Mouse (Mus musculus) MEL (cell line): Measurements from ENCODE around the gene Crim1. TPM values are rescaled to one million over a fixed set of nuclear protein-coding genes. Genes with fewer than 3 reads are reported as not detected.

Source experiments
- DNase-seq: peaks from one replicate; pipeline ENCODE4 v3.0.0; 2011; ENCODE audit warnings: low read depth, low spot score
- H3K27ac ChIP-seq: 2 replicates; pipeline ENCODE4 v1.5.1; 2012; ENCODE audit warnings: low read depth, mild to moderate bottlenecking, control low read depth, low read length, moderate library complexity; ENCODE audit not compliant: control insufficient read depth
- H3K27me3 ChIP-seq, 2 experiments: fragments of 150-350 bp in 1 of 2; sonication (generic) in 1 of 2; 2 replicates each; pipeline ENCODE4 v1.6.1; 2012; ENCODE audit warnings: low read length in 2 of 2, mild to moderate bottlenecking in 2 of 2, improper control_type of control experiment in 1 of 2, moderate library complexity in 1 of 2; ENCODE audit not compliant: insufficient read depth in 2 of 2, control insufficient read depth in 1 of 2
- H3K36me3 ChIP-seq, 2 experiments: 2 replicates each; pipeline ENCODE4 v1.6.1; 2012 to 2014; ENCODE audit warnings: low read length in 2 of 2, improper control_type of control experiment in 1 of 2, inconsistent platforms in 1 of 2, mild to moderate bottlenecking in 1 of 2; ENCODE audit not compliant: insufficient read depth in 2 of 2, control insufficient read depth in 1 of 2
- H3K4me1 ChIP-seq, 2 experiments: fragments of 150-350 bp in 1 of 2; sonication (generic) in 1 of 2; 2 replicates each; pipeline ENCODE4 v1.6.1; 2012; ENCODE audit warnings: low read length in 2 of 2, improper control_type of control experiment in 1 of 2, mild to moderate bottlenecking in 1 of 2; ENCODE audit not compliant: insufficient read depth in 2 of 2, control insufficient read depth in 1 of 2
- H3K4me3 ChIP-seq, 2 experiments: fragments of 150-350 bp in 1 of 2; sonication (generic) in 1 of 2; 2 replicates each; pipeline ENCODE4 v1.5.1; 2012; ENCODE audit warnings: low read depth in 2 of 2, low read length in 2 of 2, mild to moderate bottlenecking in 2 of 2, moderate library complexity in 2 of 2, control low read depth in 1 of 2, improper control_type of control experiment in 1 of 2; ENCODE audit not compliant: control insufficient read depth in 1 of 2, insufficient read depth in 1 of 2
- H3K79me2 ChIP-seq: 2 replicates; pipeline ENCODE4 v1.6.1; 2012; ENCODE audit warnings: mild to moderate bottlenecking, low read length, moderate library complexity; ENCODE audit not compliant: control insufficient read depth, poor library complexity, insufficient read depth
- H3K9ac ChIP-seq: 2 replicates; pipeline ENCODE4 v1.6.1; 2012; ENCODE audit warnings: low read depth, mild to moderate bottlenecking, control low read depth, low read length, moderate library complexity; ENCODE audit not compliant: control insufficient read depth, poor library complexity, severe bottlenecking
- H3K9me3 ChIP-seq: fragments of 150-350 bp; sonication (generic); replicated peaks from 2 replicates; pipeline ENCODE4 v1.6.1; 2012; ENCODE audit warnings: mild to moderate bottlenecking, low read length, improper control_type of control experiment, moderate library complexity; ENCODE audit not compliant: insufficient read depth
- CHD1 ChIP-seq: IDR thresholded peaks from 2 replicates; pipeline ENCODE4 v1.6.1; 2012; ENCODE audit warnings: low read depth, mild to moderate bottlenecking, inconsistent platforms, low read length, improper control_type of control experiment
- E2F4 ChIP-seq: IDR thresholded peaks from 2 replicates; pipeline ENCODE4 v1.6.1; 2011; ENCODE audit warnings: low read depth, low read length, improper control_type of control experiment, borderline replicate concordance
- ETS1 ChIP-seq: IDR thresholded peaks from 2 replicates; pipeline ENCODE4 v1.6.1; 2012; ENCODE audit warnings: low read depth, mild to moderate bottlenecking, inconsistent platforms, low read length, improper control_type of control experiment, moderate library complexity
- GABPA ChIP-seq: IDR thresholded peaks from 2 replicates; pipeline ENCODE4 v1.6.1; 2012; ENCODE audit warnings: low read depth, mild to moderate bottlenecking, inconsistent platforms, low read length, improper control_type of control experiment, moderate library complexity
- GATA1 ChIP-seq: IDR thresholded peaks from 2 replicates; pipeline ENCODE4 v1.6.1; 2011; ENCODE audit warnings: low read depth, low read length, improper control_type of control experiment
- HCFC1 ChIP-seq: IDR thresholded peaks from 2 replicates; pipeline ENCODE4 v1.6.1; 2012; ENCODE audit warnings: low read depth, mild to moderate bottlenecking, inconsistent platforms, low read length, improper control_type of control experiment, moderate library complexity
- JUND ChIP-seq: IDR thresholded peaks from 2 replicates; pipeline ENCODE4 v1.6.1; 2011; ENCODE audit warnings: low read depth, mild to moderate bottlenecking, improper control_type of control experiment, low read length
- MEF2A ChIP-seq: IDR thresholded peaks from 2 replicates; pipeline ENCODE4 v1.6.1; 2014; ENCODE audit warnings: low read depth, mild to moderate bottlenecking, inconsistent platforms, low read length, improper control_type of control experiment; ENCODE audit not compliant: poor library complexity, insufficient replicate concordance, severe bottlenecking; ENCODE audit errors: extremely low read depth
- MYC ChIP-seq: IDR thresholded peaks from 2 replicates; pipeline ENCODE4 v1.6.1; 2011; ENCODE audit warnings: low read depth, mild to moderate bottlenecking, low read length, improper control_type of control experiment, moderate library complexity
- NELFE ChIP-seq: IDR thresholded peaks from 2 replicates; pipeline ENCODE4 v1.6.1; 2011; ENCODE audit warnings: low read depth, low read length, improper control_type of control experiment
- POLR2A ChIP-seq, 2 experiments: IDR thresholded peaks; 2 replicates each; pipeline ENCODE4 v1.6.1; 2011 to 2012; ENCODE audit warnings: low read length in 2 of 2, mild to moderate bottlenecking in 2 of 2, control low read depth in 1 of 2, improper control_type of control experiment in 1 of 2, low read depth in 1 of 2, moderate library complexity in 1 of 2; ENCODE audit not compliant: control insufficient read depth in 1 of 2, insufficient read depth in 1 of 2, poor library complexity in 1 of 2
- POLR2AphosphoS2 ChIP-seq: IDR thresholded peaks from 2 replicates; pipeline ENCODE4 v1.6.1; 2011; ENCODE audit warnings: low read length, improper control_type of control experiment
- SMC3 ChIP-seq: IDR thresholded peaks from 2 replicates; pipeline ENCODE4 v1.6.1; 2011; ENCODE audit warnings: low read depth, low read length, improper control_type of control experiment
- TBP ChIP-seq: IDR thresholded peaks from 2 replicates; pipeline ENCODE4 v1.8.0; 2011; ENCODE audit warnings: low read depth, low read length, improper control_type of control experiment
- TCF12 ChIP-seq: IDR thresholded peaks from 2 replicates; pipeline ENCODE4 v1.6.1; 2014; ENCODE audit warnings: low read depth, mild to moderate bottlenecking, inconsistent platforms, low read length, improper control_type of control experiment, moderate library complexity
- UBTF ChIP-seq: IDR thresholded peaks from 2 replicates; pipeline ENCODE4 v1.6.1; 2012; ENCODE audit warnings: low read depth, mild to moderate bottlenecking, inconsistent platforms, low read length, improper control_type of control experiment, moderate library complexity, borderline replicate concordance; ENCODE audit not compliant: insufficient read depth
- ZC3H11A ChIP-seq: IDR thresholded peaks from 2 replicates; pipeline ENCODE4 v1.6.1; 2012; ENCODE audit warnings: low read depth, mild to moderate bottlenecking, inconsistent platforms, low read length, improper control_type of control experiment
- polyA plus RNA-seq, 2 experiments: library from polyadenylated mRNA; stranded (reverse) in 1 of 2; unstranded in 1 of 2; fragments of >175 nt in 1 of 2; fragments of >200 nt in 1 of 2; gene quantifications; 2 replicates each; pipeline versions ENCODE4 v1.2.1 to v1.2.4; 2012; ENCODE audit warnings: low replicate concordance in 2 of 2, low read depth in 1 of 2; ENCODE audit not compliant: insufficient read length in 2 of 2, insufficient read depth in 1 of 2, missing spikeins in 1 of 2
- total RNA-seq: library from RNA; depleted of rRNA; stranded (reverse); fragments of 300-350 nt; gene quantifications from 2 replicates; pipeline ENCODE4 v1.2.3, GENCODE M21; 2012

Gene Crim1
- total and polyA plus RNA-seq, 3 experiments: not detected

GRCm38 (mm10) chr17:78351676-78352499 is 151.8 kb downstream of the Crim1 start:
- TF ChIP-seq ETS1 (no peak), NELFE (no peak), GABPA (no peak), POLR2A (IDR thresholded peaks at IDR 0.05; ENCODE audit: control insufficient read depth in 1 of 2, insufficient read depth in 1 of 2, low read depth in 1 of 2, low read length in 2 of 2, poor library complexity in 1 of 2) (no peak), POLR2AphosphoS2 (no peak), MEF2A (no peak), E2F4 (no peak), UBTF (no peak), GATA1 (no peak), HCFC1 (no peak), TCF12 (no peak), SMC3 (no peak), CHD1 (no peak), JUND (no peak), TBP (no peak)
- Histone ChIP-seq H3K9ac (no peak overlapping the region), H3K36me3 (no peaks in the 10 kb centered on the region), H3K9me3 (no peaks in the 10 kb centered on the region), H3K27me3 (no peaks in the 10 kb centered on the region), H3K4me3 (no peak overlapping the region), H3K27ac (no peak overlapping the region), H3K4me1 (no peaks in the 10 kb centered on the region), H3K79me2 (no peaks in the 10 kb centered on the region)
- no peak for DNase-seq

- H3K36me3 ChIP-seq: no peaks in the 10 kb centered on the region
- no peak for DNase-seq
Measured at GRCm38 (mm10) chr17:78352500-78352855, 152.4 kb downstream of the Crim1 start.

More at GRCm38 (mm10) chr17:78352500-78352855, 152.4 kb downstream of the Crim1 start:
- TF ChIP-seq ZC3H11A (no peak), ETS1 (no peak), MYC (no peak), JUND (no peak)
- H3K9ac ChIP-seq: no peak overlapping the region
- no peak overlapping the region for H3K4me3 ChIP-seq
- no peaks in the 10 kb centered on the region for H3K9me3 ChIP-seq
- H3K27me3 ChIP-seq: no peaks in the 10 kb centered on the region
- no peaks in the 10 kb centered on the region for H3K4me1 ChIP-seq
- no peak overlapping the region for H3K27ac ChIP-seq
- H3K79me2 ChIP-seq: no peaks in the 10 kb centered on the region
